Mouse (Mus musculus) liver, embryonic 14.5 days (tissue): ENCODE measurements around the gene Rps16. TPM values are rescaled to one million over a fixed set of nuclear protein-coding genes. Genes with fewer than 3 reads are reported as not detected.

Experiments used
- ATAC-seq: fragments of 200-750 bp; cut with Nextera tagmentation; 2 replicates; pipeline ENCODE4 v1.8.0; 2017; ENCODE audit warnings: moderate number of reproducible peaks, mild to moderate bottlenecking, moderate library complexity; ENCODE audit not compliant: insufficient read depth
- DNase-seq, 3 experiments: peaks; one replicate each; pipeline ENCODE4 v3.0.0-alpha.2; 2012 to 2013; ENCODE audit warnings: low read depth in 3 of 3, low spot score in 3 of 3
- H3K27ac ChIP-seq: fragments of 300-500 bp; sonication (generic); 2 replicates; pipeline ENCODE4 v1.5.1; 2014; ENCODE audit warnings: moderate library complexity, mild to moderate bottlenecking, control low read depth, inconsistent platforms
- H3K27me3 ChIP-seq: fragments of 300-500 bp; sonication (generic); 2 replicates; pipeline ENCODE4 v1.6.1; 2014; ENCODE audit warnings: mild to moderate bottlenecking, low read length, moderate library complexity; ENCODE audit not compliant: control insufficient read depth, insufficient read depth
- H3K36me3 ChIP-seq: fragments of 300-500 bp; sonication (generic); replicated peaks from 2 replicates; pipeline ENCODE4 v1.6.1; 2014; ENCODE audit warnings: low read depth; ENCODE audit not compliant: control insufficient read depth, insufficient read depth
- H3K4me1 ChIP-seq, 2 experiments: fragments of 200-500 bp in 1 of 2; fragments of 300-500 bp in 1 of 2; sonication (generic) in 1 of 2; replicated peaks; 2 replicates each; pipeline ENCODE4 v1.6.1; 2012 to 2014; ENCODE audit warnings: antibody characterized with exemption in 1 of 2, inconsistent platforms in 1 of 2, low read length in 1 of 2; ENCODE audit not compliant: control insufficient read depth in 2 of 2, insufficient read depth in 2 of 2
- H3K4me2 ChIP-seq: fragments of 300-500 bp; sonication (generic); 2 replicates; pipeline ENCODE4 v1.6.1; 2014; ENCODE audit warnings: low read depth, mild to moderate bottlenecking, control low read depth, moderate library complexity
- H3K4me3 ChIP-seq, 2 experiments: fragments of 200-500 bp in 1 of 2; fragments of 300-500 bp in 1 of 2; sonication (generic) in 1 of 2; 2 replicates each; pipeline ENCODE4 v1.5.1; 2012 to 2014; ENCODE audit warnings: low read depth in 2 of 2, low read length in 2 of 2, mild to moderate bottlenecking in 2 of 2, control low read depth in 1 of 2, inconsistent platforms in 1 of 2, moderate library complexity in 1 of 2; ENCODE audit not compliant: insufficient read depth in 1 of 2
- H3K9ac ChIP-seq: fragments of 300-500 bp; sonication (generic); replicated peaks from 2 replicates; pipeline ENCODE4 v1.6.1; 2014; ENCODE audit warnings: mild to moderate bottlenecking, control low read depth, moderate library complexity
- H3K9me3 ChIP-seq: fragments of 300-500 bp; sonication (generic); 2 replicates; pipeline ENCODE4 v1.6.1; 2016; ENCODE audit warnings: low read length, mixed read lengths; ENCODE audit not compliant: control insufficient read depth
- CTCF ChIP-seq: IDR thresholded peaks from 2 replicates; pipeline ENCODE4 v1.5.1; 2016; ENCODE audit warnings: antibody characterized with exemption, low read depth, control low read depth
- EP300 ChIP-seq: IDR thresholded peaks from 2 replicates; pipeline ENCODE4 v1.6.1; 2016; ENCODE audit warnings: antibody characterized with exemption, low read depth
- WGBS: fragments of 180-500 bp; shearing (Covaris S2); extraction: QIAGEN DNeasy Blood & Tissue Kit; methylation state at CpG from one replicate; pipeline ENCODE4 v1.1.7; 2014; ENCODE audit not compliant: insufficient replicate concordance; 5-methylcytosine and 5-hydroxymethylcytosine counted together
- polyA plus RNA-seq, 2 experiments: library from polyadenylated mRNA; depleted of rRNA in 1 of 2; stranded (reverse) in 1 of 2; unstranded in 1 of 2; fragments of >200 nt; fragmentation: Nextera tagmentation in 1 of 2; extraction: Ambion mirVana in 1 of 2; gene quantifications; 2 replicates each; pipeline versions ENCODE4 v1.2.1 to v1.2.3; 2012 to 2014

Gene Rps16
- polyA plus RNA-seq, 2 experiments: 900 to 1,209 TPM

DNA sequence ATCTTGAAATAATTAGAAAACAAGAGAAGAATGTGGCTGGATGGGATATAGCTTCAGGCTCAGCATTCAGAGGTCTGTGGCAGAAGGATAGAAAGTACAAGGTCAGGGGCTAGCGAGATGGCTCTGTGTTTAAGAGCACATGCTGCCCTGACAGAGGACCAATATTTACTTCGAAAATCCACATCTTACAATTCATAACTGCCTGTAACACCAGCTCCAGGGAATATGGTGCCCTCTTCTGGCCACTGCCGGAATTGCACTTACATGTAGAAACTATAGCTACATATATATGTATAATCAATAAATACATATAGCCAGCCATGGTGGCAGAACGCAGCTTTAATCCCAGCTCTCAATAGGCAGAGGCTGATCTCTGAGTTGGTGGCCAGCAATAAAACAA is 5.8 kb upstream of the Rps16 start:
- no peak overlapping the region for H3K4me2 ChIP-seq
- no peak overlapping the region for H3K27ac ChIP-seq
- TF ChIP-seq EP300 (no peak), CTCF (peak; percentile 89)
- 3% methylated on average over 4 of the region's 4 CpGs for WGBS
- H3K9me3 ChIP-seq: no peaks in the 10 kb centered on the region
- peaks cover 3 to 16% of the 10 kb centered on the region in 2 experiments for H3K4me1 ChIP-seq
- DNase-seq: peak; percentile 60 to 64 (median 61)
- H3K4me3 ChIP-seq: no peak overlapping the region
- ATAC-seq: no peak
- no peaks in the 10 kb centered on the region for H3K36me3 ChIP-seq
- no peaks in the 10 kb centered on the region for H3K27me3 ChIP-seq
- no peak overlapping the region for H3K9ac ChIP-seq

DNA sequence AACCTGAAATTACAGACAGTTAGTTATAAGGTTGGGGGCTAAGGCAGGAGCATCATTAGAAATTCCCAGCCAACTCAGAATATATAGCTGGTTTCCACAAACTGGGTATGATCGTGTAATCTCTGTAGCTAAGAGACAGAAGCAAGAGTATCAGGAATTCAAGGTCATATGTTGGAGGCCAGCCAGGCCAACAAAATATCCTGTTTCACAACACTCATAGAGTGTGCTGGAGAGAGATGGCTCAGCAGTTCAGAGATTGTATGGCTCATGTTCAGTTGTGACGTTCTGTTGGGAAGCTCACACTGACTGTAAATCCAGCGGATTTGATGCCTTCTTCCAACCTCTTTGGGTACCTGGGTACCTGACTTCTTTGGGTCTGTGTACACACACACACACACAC is 2.7 kb upstream of the Rps16 start:
- H3K27me3 ChIP-seq: no peaks in the 10 kb centered on the region
- H3K36me3 ChIP-seq: peaks cover 12% of the 10 kb centered on the region
- TF ChIP-seq CTCF: no peak
- no peak overlapping the region for H3K9ac ChIP-seq
- no peak overlapping the region for H3K4me2 ChIP-seq
- ATAC-seq (no peak), DNase-seq (no peak)
- H3K9me3 ChIP-seq: no peaks in the 10 kb centered on the region
- peaks cover 14 to 22% of the 10 kb centered on the region in 2 experiments for H3K4me1 ChIP-seq
- no peak overlapping the region for H3K27ac ChIP-seq
- 66% methylated on average over 3 of the region's 3 CpGs for WGBS
- H3K4me3 ChIP-seq: no peak overlapping the region

DNA sequence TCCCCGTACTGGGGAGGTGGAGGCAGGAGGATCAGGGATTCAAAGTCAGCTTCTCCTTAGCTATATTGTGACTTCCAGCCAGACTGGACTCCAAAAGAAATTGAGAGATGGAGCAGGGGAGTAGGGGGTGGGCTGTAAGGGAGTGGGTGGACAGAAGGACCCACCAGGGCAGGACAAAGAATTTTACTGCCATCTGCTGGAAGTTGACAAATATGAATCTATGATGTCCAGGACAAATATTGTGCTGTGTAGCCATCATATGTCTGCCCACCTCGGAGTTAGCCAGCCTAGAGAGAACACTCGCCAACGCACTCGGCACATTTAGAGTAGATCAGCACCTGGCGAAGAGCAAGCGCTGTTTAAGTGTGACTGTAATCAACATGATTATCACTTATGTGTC is 1.9 kb upstream of the Rps16 start:
- TF ChIP-seq CTCF: 0 out of 2 replicates have a peak, but pooled peaks have one; percentile 18
- no peak for TF ChIP-seq EP300
- no peak for ATAC-seq
- Histone ChIP-seq H3K4me2 (no peak overlapping the region), H3K9ac (no peak overlapping the region), H3K4me3 (no peak overlapping the region), H3K4me1 (peaks cover 14 to 22% of the 10 kb centered on the region in 2 experiments), H3K9me3 (no peaks in the 10 kb centered on the region), H3K27me3 (no peaks in the 10 kb centered on the region), H3K36me3 (peaks cover 21% of the 10 kb centered on the region), H3K27ac (no peak overlapping the region)
- DNase-seq: no peak
- 76% methylated on average over 7 of the region's 7 CpGs for WGBS

DNA sequence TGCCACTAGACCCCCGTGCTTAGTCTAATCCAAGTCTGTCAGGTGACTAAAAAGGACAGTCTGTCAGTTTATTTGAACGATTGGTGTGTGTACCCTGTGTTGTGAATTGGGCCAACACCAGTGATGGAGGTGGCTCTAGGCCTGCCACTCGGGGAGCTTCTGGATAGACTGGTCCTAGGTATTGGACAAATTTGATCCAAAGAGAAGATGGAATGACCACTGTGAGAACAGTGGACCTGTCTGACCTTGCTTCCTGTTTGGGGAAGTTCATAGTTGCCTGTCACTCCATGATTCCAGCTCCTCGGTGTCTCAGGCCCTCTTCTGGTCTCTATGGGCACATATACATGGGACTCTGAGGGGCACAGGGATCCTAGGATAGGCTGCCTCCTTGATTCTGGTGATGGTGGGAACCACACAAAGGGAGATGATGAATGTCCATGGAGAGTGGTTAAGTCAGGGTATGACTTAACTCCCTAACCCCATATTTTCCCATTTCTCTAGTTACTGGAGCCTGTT is 1.3 kb downstream of the Rps16 start:
- ATAC-seq (no peak), DNase-seq (no peak)
- TF ChIP-seq CTCF: 0 out of 2 replicates have a peak, but pooled peaks have one; percentile 19
- TF ChIP-seq EP300: no peak
- Histone ChIP-seq H3K36me3 (peaks cover 34% of the 10 kb centered on the region), H3K9ac (peak overlapping the region; percentile 99), H3K27me3 (no peaks in the 10 kb centered on the region), H3K9me3 (no peaks in the 10 kb centered on the region), H3K4me1 (peaks cover 14 to 19% of the 10 kb centered on the region in 2 experiments), H3K27ac (peak overlapping the region; percentile 66), H3K4me3 (peak overlapping the region; percentile 83 to 98), H3K4me2 (peak overlapping the region; percentile 90)
- WGBS: 9% methylated on average over 4 of the region's 4 CpGs

DNA sequence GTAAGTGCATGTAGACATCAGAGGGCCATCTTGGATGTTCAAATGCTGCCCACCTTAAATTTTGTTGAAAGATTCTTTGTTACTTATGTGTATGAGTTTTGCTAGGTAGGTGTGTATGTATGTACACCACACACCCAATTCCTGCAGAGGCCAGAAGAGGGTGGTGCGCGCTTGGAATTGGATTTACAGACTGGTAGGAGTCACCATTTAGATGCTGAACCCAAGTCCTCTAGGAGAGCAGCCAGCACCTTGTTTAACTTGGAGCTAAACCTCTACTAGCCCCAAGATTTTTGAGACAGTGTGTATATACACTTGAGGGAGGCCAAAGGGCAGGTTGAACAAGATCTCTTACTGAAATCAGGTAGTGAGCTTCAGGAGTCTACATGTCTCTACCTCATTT is 2.8 kb downstream of the Rps16 start:
- H3K4me2 ChIP-seq: no peak overlapping the region
- H3K4me1 ChIP-seq: peaks cover 14 to 27% of the 10 kb centered on the region in 2 experiments
- no peaks in the 10 kb centered on the region for H3K9me3 ChIP-seq
- DNase-seq: no peak
- no peak overlapping the region for H3K4me3 ChIP-seq
- no peak for ATAC-seq
- no peaks in the 10 kb centered on the region for H3K27me3 ChIP-seq
- H3K9ac ChIP-seq: no peak overlapping the region
- H3K27ac ChIP-seq: no peak overlapping the region
- no peak for TF ChIP-seq CTCF
- TF ChIP-seq EP300: no peak
- peaks cover 34% of the 10 kb centered on the region for H3K36me3 ChIP-seq
- WGBS: 89% methylated on average over 2 of the region's 2 CpGs
